Mouse (Mus musculus) lung, postnatal 0 days (tissue): Measurements from ENCODE around the gene Gmip. TPM values are rescaled to one million over a fixed set of nuclear protein-coding genes. Genes with fewer than 3 reads are reported as not detected.
A peak's percentile ranks its signal among the peaks of the same experiment; 100 is the strongest.

Experiments used
- ATAC-seq: fragments of 200-750 bp; cut with Nextera tagmentation; 2 replicates; pipeline ENCODE4 v1.8.0; 2017; ENCODE audit warnings: moderate library complexity
- DNase-seq: peaks from one replicate; pipeline ENCODE4 v3.0.0-alpha.2; 2016; ENCODE audit warnings: low spot score
- H3K27ac ChIP-seq: fragments of 300-500 bp; sonication (generic); 2 replicates; pipeline ENCODE4 v1.5.1; 2014; ENCODE audit warnings: antibody characterized with exemption, mild to moderate bottlenecking, low read length, mixed read lengths
- H3K27me3 ChIP-seq: fragments of 300-500 bp; sonication (generic); replicated peaks from 2 replicates; pipeline ENCODE4 v1.6.1; 2014; ENCODE audit warnings: low read length, mixed read lengths; ENCODE audit not compliant: insufficient read depth
- H3K36me3 ChIP-seq: fragments of 300-500 bp; sonication (generic); 2 replicates; pipeline ENCODE4 v1.6.1; 2014; ENCODE audit warnings: low read length, mixed read lengths; ENCODE audit not compliant: insufficient read depth
- H3K4me1 ChIP-seq: fragments of 300-500 bp; sonication (generic); 2 replicates; pipeline ENCODE4 v1.6.1; 2014; ENCODE audit warnings: antibody characterized with exemption, low read depth, low read length, mixed read lengths; ENCODE audit not compliant: insufficient read depth
- H3K4me2 ChIP-seq: fragments of 300-500 bp; sonication (generic); replicated peaks from 2 replicates; pipeline ENCODE4 v1.6.1; 2014; ENCODE audit warnings: low read depth, mild to moderate bottlenecking, low read length, moderate library complexity, mixed read lengths
- H3K4me3 ChIP-seq: fragments of 300-500 bp; sonication (generic); 2 replicates; pipeline ENCODE4 v1.5.1; 2014; ENCODE audit warnings: low read depth, low read length
- H3K9ac ChIP-seq: fragments of 300-500 bp; sonication (generic); replicated peaks from 2 replicates; pipeline ENCODE4 v1.6.1; 2014; ENCODE audit warnings: low read depth, mild to moderate bottlenecking
- H3K9me3 ChIP-seq: fragments of 300-500 bp; sonication (generic); 2 replicates; pipeline ENCODE4 v1.6.1; 2016; ENCODE audit warnings: low read length, mixed read lengths
- CTCF ChIP-seq: IDR thresholded peaks from 2 replicates; pipeline ENCODE4 v1.5.1; 2016; ENCODE audit warnings: antibody characterized with exemption, mild to moderate bottlenecking
- EP300 ChIP-seq: IDR thresholded peaks from 2 replicates; pipeline ENCODE4 v1.6.1; 2016; ENCODE audit warnings: antibody characterized with exemption, mild to moderate bottlenecking, control low read depth
- WGBS: fragments of 180-500 bp; shearing (Covaris S2); extraction: QIAGEN DNeasy Blood & Tissue Kit; methylation state at CpG from one replicate; pipeline ENCODE4 v1.1.7; 2014; 5-methylcytosine and 5-hydroxymethylcytosine counted together
- polyA plus RNA-seq: library from polyadenylated mRNA; unstranded; fragments of >200 nt; fragmentation: Nextera tagmentation; extraction: Ambion mirVana; gene quantifications from 2 replicates; pipeline ENCODE4 v1.2.1, GENCODE M21; 2015

Gmip gene
- polyA plus RNA-seq, 1 experiment from 2014 or later = 8.4 TPM

GRCm38 (mm10) chr8:69848951-69849350 lies 40.5 kb downstream of the Gmip start:
- 54% methylated on average over 8 of the region's 8 CpGs for WGBS
- peak; percentile 98 for TF ChIP-seq EP300
- TF ChIP-seq CTCF = no peak
- H3K4me1 ChIP-seq = no peaks in the 10 kb centered on the region
- H3K36me3 ChIP-seq = no peaks in the 10 kb centered on the region
- DNase-seq = peak; percentile 95
- H3K9me3 ChIP-seq = no peaks in the 10 kb centered on the region
- H3K27me3 ChIP-seq = no peaks in the 10 kb centered on the region
- no peak overlapping the region for H3K4me3 ChIP-seq
- H3K4me2 ChIP-seq = no peak overlapping the region
- H3K9ac ChIP-seq = no peak overlapping the region
- peak overlapping the region; percentile 85 for H3K27ac ChIP-seq
- peak; percentile 97 for ATAC-seq

- Histone ChIP-seq H3K27ac (no peak overlapping the region), H3K9me3 (no peaks in the 10 kb centered on the region), H3K36me3 (no peaks in the 10 kb centered on the region), H3K4me1 (no peaks in the 10 kb centered on the region), H3K4me3 (no peak overlapping the region), H3K9ac (no peak overlapping the region), H3K4me2 (no peak overlapping the region), H3K27me3 (no peaks in the 10 kb centered on the region)
- DNase-seq (no peak), ATAC-seq (no peak)
- WGBS = 46% methylated on average over 3 of the region's 3 CpGs
- TF ChIP-seq CTCF (peak; percentile 63), EP300 (no peak)
Observed at GRCm38 (mm10) chr8:69849899-69850298, 41.4 kb downstream of the Gmip start.

GRCm38 (mm10) chr8:69850926-69851506 lies 42.5 kb downstream of the Gmip start:
- Histone ChIP-seq H3K27me3 (no peaks in the 10 kb centered on the region), H3K9ac (no peak overlapping the region), H3K27ac (peak overlapping the region; percentile 52), H3K4me2 (no peak overlapping the region), H3K4me1 (no peaks in the 10 kb centered on the region), H3K4me3 (no peak overlapping the region), H3K9me3 (no peaks in the 10 kb centered on the region), H3K36me3 (no peaks in the 10 kb centered on the region)
- 61% methylated on average over 7 of the region's 7 CpGs for WGBS
- ATAC-seq = no peak
- TF ChIP-seq CTCF (no peak), EP300 (no peak)
- DNase-seq = peak; percentile 32

GRCm38 (mm10) chr8:69853869-69854268 lies 45.4 kb downstream of the Gmip start:
- no peak overlapping the region for H3K9ac ChIP-seq
- no peak for TF ChIP-seq EP300
- no peak for TF ChIP-seq CTCF
- no peak overlapping the region for H3K4me2 ChIP-seq
- H3K4me1 ChIP-seq = no peaks in the 10 kb centered on the region
- H3K36me3 ChIP-seq = no peaks in the 10 kb centered on the region
- no peak overlapping the region for H3K27ac ChIP-seq
- DNase-seq (no peak), ATAC-seq (no peak)
- H3K9me3 ChIP-seq = no peaks in the 10 kb centered on the region
- H3K27me3 ChIP-seq = no peaks in the 10 kb centered on the region
- H3K4me3 ChIP-seq = no peak overlapping the region
- 86% methylated on average over 10 of the region's 10 CpGs for whole genome bisulfite sequencing

GRCm38 (mm10) chr8:69860807-69861206 lies 52.3 kb downstream of the Gmip start:
- Histone ChIP-seq H3K4me1 (no peaks in the 10 kb centered on the region), H3K4me2 (no peak overlapping the region), H3K27me3 (no peaks in the 10 kb centered on the region), H3K4me3 (no peak overlapping the region), H3K9me3 (no peaks in the 10 kb centered on the region), H3K27ac (no peak overlapping the region), H3K36me3 (no peaks in the 10 kb centered on the region), H3K9ac (no peak overlapping the region)
- ATAC-seq (no peak), DNase-seq (no peak)
- 62% methylated on average over 4 of the region's 4 CpGs for WGBS
- TF ChIP-seq CTCF (peak; percentile 54), EP300 (no peak)

- H3K9ac ChIP-seq = no peak overlapping the region
- H3K4me2 ChIP-seq = no peak overlapping the region
- no peak for ATAC-seq
- TF ChIP-seq CTCF (no peak), EP300 (no peak)
- no peak for DNase-seq
- WGBS = 50% methylated on average over 2 of the region's 2 CpGs
- H3K27me3 ChIP-seq = no peaks in the 10 kb centered on the region
- no peaks in the 10 kb centered on the region for H3K9me3 ChIP-seq
- H3K36me3 ChIP-seq = no peaks in the 10 kb centered on the region
- H3K4me3 ChIP-seq = no peak overlapping the region
- no peak overlapping the region for H3K27ac ChIP-seq
- H3K4me1 ChIP-seq = no peaks in the 10 kb centered on the region
Observed at GRCm38 (mm10) chr8:69861251-69861650, 52.8 kb downstream of the Gmip start.
